Mouse (Mus musculus): ENCODE measurements at regions not wholly inside any gene's neighbourhood (a gene's known extent, or its start where the extent isn't known, plus 50 kb on each side); places are given as distances from the start of the nearest gene placed in this dataset.

DNA sequence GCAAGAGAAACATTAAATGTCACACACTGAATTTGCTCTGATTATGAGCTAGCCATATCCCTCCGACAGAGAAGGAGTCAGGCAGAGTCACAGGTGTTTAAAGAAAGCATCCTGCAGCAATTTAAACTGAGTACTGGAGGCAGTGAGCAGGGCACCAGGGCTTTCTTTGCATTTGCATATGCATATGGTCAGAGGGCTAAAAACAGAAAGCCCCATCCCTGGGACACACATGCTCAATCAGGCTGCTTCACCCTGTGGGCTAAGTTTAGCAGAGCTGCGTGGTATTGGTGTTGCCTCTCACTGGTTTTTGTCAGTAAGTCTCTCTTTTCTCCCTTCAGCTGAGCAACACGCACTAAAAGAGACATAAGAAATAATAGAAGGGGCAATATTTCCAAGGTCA, 289.9 kb upstream of the Rps6ka3 start:
- peak; percentile 21 for ATAC-seq (ENCODE audit: low TSS enrichment)

DNA sequence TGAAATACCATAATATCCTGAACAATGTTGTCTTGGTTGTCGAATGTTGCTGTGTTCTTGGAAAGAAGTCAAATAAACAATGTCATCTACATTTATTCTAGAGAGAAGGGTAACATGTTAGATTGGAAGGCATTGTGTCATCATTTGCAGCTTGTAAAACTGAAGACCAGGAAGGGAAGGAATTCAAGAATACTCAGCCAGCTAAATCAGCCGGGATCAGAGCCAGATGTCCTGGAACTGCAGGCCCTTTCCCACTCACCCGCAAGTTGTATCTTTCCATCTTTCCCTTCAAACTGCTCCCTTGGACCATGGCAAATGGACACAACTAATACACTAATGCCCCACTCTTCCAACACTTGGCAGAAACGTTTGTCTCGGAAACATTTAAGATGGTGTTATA, 288.7 kb upstream of the Rps6ka3 start:
- ATAC-seq (ENCODE audit: low TSS enrichment) = no peak

DNA sequence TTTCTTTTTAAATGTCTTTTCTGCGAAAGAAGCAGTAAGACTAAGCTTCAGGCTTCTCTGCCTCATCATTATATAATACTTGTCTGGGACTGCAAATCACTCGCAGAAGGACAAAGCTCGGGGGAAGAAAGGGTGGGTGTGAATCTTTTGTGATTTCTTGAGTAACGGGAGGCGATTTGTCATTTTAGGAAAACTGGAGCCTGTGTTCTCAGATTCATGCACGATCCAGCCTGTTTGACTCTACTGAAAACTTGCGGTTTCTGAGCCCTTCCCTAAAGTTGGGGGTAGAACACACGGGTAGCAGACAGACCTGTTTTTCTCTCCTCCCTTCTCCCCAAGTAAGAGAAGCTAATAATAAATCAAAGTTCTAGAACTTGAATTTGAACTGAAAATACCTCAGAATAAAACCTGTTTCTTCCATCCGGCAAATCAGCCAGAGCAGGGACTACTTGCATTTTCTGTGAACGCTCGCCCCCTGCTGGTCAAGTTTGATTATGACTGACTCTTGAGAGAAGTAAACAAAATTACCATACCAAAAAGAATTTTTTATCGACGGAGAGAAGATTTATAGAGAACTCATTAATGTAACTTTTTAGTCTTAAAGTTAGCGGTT, 288.2 kb upstream of the Rps6ka3 start:
- ATAC-seq (ENCODE audit: low TSS enrichment) = peak; percentile 47

DNA sequence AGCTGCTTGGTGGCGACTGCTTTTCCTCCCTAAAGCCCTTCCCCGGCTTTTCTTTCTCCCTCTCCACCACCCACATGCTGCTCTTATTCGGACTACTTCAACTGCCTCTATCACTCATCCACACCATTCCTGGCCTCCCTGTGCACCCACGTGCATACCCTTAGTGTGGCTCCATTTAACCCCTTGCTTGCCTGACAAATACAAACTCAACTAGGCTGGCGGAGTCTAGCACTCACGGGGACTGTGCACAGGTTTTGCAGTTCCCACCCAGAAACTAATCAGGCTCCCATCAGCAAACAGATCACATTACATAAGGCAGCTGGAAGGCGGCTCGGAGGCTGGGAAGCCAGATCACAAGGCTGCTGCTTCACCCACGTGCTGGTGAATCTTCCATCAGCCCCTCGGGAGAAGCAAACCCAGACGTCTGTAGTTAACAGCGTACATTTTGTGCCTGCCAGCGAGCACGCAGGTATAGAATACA, 287.0 kb upstream of the Rps6ka3 start:
- peak; percentile 39 for ATAC-seq (ENCODE audit: low TSS enrichment)

DNA sequence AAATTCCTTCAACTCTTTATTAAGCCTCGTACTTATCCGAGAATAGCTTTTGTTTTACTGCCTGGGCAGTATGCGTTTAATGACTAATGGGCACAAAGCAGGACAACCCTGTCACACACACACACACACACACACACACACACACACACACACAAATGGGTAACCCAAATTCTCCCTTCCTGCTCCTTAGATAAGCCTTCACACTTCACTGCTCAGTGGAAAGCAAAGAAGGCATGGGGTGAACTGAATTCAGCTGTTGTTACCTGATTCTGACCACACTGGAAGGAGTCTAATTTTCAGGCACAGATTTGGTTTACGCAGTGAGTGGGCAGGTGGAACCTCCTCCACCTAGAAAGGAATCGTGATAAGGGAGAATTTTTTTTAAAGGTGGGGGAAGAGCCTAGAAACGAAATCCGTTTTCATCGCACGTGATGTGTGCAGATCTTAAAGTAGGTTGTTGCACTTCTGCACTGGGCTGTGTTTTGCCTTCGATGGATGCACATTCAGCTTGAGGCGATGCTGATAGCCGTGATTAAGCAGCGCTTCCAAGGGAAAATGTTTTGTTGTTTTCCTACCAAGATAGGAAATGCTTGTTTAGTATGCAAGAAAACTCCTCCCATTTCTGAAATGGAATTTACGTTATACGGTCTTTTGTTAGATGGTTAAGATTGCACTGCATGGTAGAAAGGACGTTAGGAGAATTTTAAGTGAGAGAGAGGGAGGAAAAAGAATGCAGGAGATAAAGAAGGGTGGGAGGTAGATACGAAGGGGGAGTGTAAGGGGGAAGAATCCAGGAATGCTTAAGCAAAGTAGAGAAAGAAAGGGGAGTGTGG, 286.2 kb upstream of the Rps6ka3 start:
- ATAC-seq (ENCODE audit: low TSS enrichment) = 0 out of 2 replicates have a peak, but pooled peaks have one; percentile 32

DNA sequence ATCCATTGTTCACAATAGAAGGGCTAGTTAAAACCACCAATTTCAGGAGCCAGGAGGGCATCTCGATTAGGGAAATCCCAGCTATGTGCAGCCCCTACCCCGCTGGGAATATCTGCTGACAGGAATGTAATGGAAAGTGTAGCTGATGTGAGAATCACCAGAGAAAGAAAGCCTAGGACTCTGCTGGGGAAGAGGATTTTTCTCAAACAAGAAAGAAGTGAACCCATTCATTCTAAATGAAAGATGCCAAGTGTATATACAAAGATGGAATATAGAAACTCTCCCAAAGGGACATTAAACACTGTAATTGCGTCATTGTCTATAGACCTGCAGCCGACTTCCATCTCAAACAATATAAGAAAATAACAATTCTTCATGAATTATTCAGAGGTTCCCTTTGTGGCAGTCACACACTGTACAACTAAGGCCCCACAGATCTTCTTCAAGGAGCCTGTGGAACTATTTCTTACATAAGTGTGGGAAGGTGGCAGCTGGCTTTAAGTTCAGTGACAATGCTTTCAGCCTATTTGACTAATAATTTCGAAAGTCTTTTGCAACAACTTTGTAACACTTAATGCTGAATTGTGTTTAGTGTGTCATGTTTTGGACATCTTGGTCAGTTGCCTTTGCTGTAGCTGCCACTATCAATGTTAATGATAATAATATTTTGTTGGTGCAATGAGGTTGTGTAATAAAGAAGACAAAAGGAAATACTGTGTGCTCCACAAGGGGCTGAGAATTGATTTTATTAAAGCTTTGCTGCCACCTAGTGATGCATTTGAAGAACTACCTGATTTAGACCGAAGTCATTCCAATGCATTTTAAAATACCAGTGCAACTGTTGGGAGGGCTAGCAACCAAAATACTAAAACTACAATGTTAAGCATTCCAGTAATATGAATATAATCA, 285.4 kb upstream of the Rps6ka3 start:
- ATAC-seq (ENCODE audit: low TSS enrichment) = 0 out of 2 replicates have a peak, but pooled peaks have one; percentile 18

DNA sequence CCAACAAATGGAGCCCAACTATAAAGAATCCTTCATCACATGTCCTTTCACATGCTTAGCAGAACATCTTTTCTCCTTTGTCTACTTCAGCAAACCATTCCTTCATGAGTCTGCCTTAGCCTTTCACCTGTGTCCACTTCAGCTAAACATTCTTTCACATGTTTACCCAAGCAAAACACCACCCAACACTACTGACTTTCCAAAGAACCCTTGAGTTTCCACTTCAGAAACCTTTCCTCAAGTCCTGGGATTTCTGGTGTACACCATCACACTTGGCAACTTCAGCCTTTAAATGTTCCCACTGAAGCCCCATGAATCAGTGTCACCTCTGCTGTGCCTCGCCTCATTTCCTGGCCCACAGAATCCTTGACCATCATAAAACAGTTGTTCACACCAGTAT, 278.2 kb upstream of the Rps6ka3 start:
- no peak for ATAC-seq (ENCODE audit: low TSS enrichment)

DNA sequence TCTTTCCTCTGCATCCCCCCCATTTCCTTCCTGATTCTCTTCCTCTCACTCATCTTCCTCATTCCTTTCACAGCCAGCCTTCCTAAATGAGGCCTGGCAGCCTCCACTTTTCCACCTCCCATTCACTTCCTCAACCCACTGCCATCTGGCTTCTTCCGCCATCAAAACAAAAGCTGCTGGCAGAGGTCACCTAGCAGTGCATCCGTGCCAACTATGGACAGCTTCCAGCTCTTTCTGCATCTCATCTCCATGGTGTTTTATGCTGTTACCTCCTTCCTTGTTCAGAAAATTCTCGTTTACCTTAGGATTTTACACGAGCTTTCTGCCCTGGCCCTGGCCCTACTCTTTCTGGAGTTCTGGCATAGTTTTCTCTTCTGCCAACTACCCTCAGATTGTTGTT, 262.9 kb upstream of the Rps6ka3 start:
- ATAC-seq (ENCODE audit: low TSS enrichment) = no peak

DNA sequence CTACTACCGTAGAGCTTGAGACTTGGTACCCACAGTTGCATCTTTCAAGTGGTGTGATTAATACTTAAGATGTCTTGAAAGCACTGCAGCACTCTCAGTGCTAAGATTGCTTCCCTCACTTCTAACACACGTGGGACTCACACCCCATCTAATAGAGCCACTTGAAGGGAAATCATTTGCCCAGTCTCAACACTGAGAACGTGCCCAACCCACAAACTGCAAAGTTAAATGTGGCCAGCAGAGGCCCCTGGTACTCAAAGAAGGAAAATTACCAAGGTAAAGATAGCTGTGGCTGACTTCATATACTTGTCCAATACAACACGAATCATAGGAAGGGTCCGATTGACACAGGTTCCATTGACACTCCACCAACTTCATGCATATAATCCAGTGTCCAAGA, 238.4 kb upstream of the Rps6ka3 start:
- ATAC-seq (ENCODE audit: low TSS enrichment) = peak; percentile 92

DNA sequence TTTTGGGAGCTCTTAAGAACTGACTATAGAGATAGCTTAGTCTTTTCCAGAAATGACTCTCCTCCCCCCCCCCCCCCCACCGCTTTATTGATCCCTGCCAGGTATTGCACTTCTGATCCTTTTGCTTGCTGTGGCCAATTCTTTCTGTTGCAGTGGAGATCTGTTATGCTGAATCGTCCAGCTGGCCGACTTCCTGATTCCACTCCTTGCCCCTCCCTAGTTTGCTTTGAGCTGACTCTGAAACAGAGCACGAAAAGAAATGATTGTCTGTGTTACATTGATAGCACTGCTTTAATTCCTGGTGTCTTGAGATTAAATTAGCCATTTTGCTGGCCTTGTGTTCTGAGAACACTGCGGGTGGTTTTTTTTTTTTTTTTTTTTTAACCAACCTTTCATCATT, 233.5 kb upstream of the Rps6ka3 start:
- ATAC-seq (ENCODE audit: low TSS enrichment) = no peak

DNA sequence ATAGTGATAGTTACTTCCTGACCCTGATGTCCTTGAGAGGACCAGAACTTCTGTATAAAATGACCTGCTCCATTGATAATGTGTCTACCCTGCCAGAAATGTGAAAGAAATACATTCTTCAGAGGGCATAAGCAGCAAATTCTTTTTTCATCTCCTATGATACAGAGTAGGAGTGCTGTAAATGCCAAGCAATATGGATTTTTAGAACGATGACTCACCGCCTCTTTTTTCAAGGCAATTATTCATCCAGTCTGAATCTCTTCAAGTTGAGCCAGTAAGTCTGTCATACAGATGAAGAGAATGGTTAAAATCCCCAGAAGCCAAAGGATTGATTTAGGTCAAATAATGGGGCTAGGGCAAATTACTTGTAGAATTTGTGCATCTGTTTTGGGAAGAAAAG, 225.4 kb upstream of the Rps6ka3 start:
- ATAC-seq (ENCODE audit: low TSS enrichment) = peak; percentile 91

DNA sequence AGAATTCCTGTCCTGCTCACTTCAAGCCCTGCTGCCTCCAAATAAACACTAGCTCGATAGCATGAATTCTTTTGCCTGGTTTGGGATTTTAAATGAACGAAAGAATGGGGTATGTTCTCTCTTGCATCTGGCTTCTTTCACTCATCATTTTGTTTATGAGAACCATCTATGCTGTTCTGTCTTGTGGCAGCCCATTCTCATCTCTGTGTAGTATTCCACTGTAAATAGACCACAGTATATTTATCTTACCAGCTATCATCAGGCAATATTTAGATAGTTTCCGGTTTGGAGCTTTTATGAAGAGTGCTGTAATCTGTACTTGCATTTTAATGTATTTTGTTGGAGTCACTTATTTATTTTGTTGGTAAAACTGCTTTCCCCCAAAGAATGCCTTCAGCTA, 222.4 kb upstream of the Rps6ka3 start:
- ATAC-seq (ENCODE audit: low TSS enrichment) = no peak

DNA sequence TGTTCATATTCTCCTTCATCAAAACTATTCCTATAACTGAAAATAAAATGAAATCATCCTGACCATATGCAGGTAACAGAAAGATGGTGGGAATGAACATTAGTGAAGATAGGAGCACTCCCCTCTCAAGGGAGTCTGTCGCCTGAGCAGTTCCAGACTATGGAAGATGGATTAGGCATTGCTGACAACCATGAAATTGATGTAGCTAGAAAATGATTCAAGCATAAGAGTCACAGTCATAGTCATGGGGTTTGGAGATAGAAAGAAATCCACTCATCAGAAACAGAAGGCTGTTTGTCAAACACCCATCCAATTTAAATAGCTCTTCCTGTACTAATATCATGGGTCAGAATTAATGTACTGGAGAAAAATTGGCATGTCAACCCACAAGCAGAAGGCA, 191.2 kb upstream of the Rps6ka3 start:
- no peak for ATAC-seq (ENCODE audit: low TSS enrichment)

DNA sequence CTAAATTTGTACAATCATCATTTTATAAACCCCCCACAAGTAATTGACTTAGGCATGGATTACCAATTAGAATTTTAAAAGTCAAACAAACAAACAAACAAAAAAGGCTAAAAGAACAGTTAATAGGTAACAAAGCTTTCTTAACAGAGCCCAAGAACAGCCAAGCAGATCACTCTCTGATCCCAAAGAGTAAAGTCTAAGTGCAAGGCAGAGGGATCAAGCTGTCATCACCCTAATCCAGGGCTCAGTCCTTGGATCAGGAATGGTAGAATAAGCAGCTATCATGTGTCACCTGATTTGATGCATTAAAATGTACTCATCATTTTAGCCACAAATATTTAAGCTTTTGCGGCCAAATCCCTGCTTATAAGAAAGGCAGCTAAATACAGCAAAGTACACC, 183.8 kb upstream of the Rps6ka3 start:
- no peak for ATAC-seq (ENCODE audit: low TSS enrichment)

DNA sequence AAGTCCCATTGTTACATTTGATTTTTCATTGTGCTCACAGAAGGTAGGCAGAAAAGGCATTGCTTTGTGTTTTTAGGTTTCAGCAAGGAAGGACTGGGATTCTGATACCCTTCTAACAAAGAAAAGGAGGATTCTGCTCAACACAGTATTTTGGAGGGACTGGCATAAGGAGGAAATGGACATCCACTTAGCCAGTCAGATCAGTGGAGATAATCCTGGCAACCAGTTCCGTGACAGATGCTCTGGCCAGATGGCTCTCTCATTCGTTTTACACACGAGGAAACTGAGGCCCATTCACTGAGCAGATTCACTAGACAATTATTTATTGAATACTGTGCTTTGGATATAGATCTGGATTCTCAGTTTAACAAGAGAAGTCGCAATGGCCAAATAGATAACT, 178.2 kb upstream of the Rps6ka3 start:
- no peak for ATAC-seq (ENCODE audit: low TSS enrichment)

DNA sequence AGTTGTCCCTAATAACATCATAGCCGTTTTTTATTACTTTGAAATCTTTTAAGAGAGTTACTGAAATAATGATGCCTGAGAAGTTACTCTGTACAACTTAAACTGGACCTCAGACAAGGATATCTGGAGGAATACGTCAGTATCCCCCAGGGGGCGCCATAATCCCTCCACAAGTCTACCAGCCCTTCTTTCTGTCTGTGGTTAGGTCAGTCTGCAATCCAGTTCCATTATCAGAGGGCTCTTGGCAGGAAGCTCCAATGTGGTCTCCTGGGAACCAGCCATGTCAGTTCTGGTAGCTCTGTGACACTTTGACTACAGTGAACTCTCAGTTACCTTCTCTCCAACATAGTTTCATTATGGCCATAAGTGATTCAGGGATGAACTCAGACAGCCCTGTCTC, 166.7 kb upstream of the Rps6ka3 start:
- no peak for ATAC-seq (ENCODE audit: low TSS enrichment)

DNA sequence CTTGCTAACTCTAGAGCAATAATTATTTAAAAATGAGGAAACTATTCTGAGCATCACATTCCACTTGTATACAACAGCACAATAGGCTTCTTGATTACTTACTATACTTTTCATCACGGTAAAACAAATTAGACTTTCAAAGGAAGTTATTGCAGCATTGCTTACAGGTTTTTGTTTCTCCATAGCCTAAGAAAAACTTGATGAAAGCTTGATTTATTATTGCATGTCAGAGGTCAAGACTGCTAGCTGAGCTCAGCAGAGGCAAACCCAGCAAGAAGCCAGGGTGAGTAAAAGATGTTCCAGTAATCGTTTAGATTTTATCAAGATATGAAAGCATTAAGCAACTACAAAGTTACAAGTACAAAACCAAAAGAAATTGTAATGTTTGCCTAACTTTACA, 162.2 kb upstream of the Rps6ka3 start:
- ATAC-seq (ENCODE audit: low TSS enrichment) = no peak

DNA sequence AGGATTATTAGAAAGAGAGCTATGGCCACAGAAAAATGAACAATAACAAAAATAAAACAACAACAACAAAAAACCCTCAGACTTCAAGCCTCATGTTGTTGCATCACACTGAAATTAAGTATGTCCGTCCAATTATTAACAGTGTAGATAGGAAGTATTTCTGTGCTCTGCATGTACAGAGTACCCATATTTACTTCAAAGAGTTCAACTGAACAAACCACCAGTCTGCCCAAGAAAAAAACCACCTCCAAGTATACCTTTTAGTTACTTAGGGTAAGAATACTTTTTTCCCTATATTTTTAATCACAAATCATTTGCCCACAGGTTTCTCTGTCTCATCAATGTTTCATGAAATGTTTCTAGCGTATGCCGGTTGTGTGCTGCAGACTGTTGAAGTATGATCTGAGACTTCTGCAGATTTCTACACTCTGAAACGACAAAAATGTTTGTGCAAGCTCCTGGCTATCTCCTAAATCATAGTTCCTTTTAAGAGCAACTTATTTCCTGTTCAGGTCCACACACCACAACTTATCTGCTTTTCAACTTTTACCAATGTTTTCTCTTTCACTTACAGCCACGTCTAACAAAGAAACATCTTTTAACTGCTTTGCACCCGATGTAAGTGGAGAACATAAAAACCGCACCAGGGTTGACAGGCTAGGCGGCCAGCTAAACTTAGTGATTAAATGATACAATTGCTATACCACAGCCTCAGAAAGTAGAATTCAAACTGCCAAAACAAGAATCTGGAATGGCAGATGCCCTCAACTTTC, 154.2 kb upstream of the Rps6ka3 start:
- ATAC-seq (ENCODE audit: low TSS enrichment) = no peak

DNA sequence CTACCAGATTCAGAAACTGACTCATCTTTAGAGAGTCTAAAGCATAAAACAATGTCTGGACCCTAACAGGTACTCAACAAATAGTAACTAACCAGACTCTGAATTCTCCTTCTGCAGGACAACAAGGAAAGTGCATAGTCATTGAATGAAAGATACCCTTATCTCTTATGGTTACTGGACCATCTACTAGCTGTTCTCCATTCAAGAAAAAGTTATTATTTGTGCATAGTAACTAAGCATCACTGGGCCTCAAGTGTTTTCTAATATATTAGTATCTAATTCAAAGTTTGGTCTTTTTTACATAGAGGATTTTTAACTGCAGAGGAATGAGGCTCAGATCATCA, 153.7 kb upstream of the Rps6ka3 start:
- ATAC-seq (ENCODE audit: low TSS enrichment) = no peak

DNA sequence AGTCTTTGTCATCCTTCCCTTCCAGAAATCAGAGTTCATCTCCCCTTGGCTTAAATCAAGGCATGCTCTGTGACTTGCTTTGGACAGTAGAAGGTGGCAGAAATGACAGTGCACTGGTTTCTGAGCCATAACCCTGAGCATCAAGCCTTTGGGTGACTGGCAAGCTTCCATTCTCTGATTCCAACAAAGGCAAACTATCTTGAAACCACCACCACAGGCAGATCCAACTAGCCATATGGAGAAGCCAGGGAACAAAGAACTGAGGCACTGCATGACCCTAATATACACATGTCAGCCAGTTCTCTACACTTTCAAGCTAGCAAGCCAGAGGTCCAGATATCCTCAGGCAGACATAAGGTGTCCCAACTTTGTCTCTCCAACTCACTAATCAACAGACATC, 151.2 kb upstream of the Rps6ka3 start:
- no peak for ATAC-seq (ENCODE audit: low TSS enrichment)

DNA sequence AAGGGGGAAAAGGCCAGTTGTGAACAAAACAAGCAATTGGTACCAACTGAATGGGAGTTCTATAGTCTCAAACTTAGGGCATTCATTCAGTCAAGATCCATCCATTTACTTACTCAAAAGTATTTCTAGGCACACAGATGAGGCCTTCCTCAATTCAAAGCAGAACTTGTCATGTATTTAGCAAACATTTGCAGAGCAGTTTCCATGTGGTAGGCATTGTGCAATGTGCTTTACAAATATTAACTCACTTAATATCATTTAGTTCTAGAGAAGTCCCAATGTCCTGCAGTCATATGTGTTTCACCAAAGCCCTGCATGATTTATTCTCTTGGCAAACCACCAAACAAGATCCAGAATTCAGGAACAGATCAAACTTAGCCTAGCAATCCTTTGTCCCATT, 148.8 kb upstream of the Rps6ka3 start:
- ATAC-seq (ENCODE audit: low TSS enrichment) = no peak

DNA sequence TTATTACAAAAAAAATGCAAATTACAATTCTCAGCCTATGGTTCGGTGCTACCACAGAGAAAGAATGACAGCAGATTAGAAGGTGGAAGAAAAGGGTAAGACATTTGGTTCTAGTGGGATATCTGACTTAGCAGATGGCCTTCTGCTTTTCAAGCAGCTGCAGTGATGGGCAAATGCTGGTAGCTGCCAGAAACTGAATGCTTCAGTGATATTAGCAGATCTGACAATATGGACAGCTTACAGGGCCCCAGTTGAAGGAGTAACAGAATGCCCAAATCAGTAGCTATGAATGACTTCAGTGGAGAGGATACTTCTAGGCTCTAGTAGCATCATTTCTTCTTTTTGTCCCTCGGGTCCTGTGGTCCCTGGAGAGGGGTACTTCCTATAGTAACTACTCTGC, 143.9 kb upstream of the Rps6ka3 start:
- ATAC-seq (ENCODE audit: low TSS enrichment) = no peak

Data from frontal cortex, adult (tissue).